Mouse (Mus musculus) cortical plate, adult 2 months (tissue): ENCODE measurements at regions not wholly inside any gene's neighbourhood (a gene's known extent, or its start where the extent isn't known, plus 50 kb on each side); places are given as distances from the start of the nearest gene placed in this dataset.

ENCODE experiments used
- H3K27ac ChIP-seq: fragments of 200-500 bp; 2 replicates; pipeline ENCODE4 v1.5.1; 2012; ENCODE audit warnings: low read length, control low read depth, inconsistent platforms; ENCODE audit not compliant: insufficient read depth
- H3K4me1 ChIP-seq: fragments of 200-500 bp; 2 replicates; pipeline ENCODE4 v1.6.1; 2011; ENCODE audit warnings: low read length; ENCODE audit not compliant: control insufficient read depth, insufficient read depth
- H3K4me3 ChIP-seq: fragments of 200-500 bp; 2 replicates; pipeline ENCODE4 v1.5.1; 2011; ENCODE audit warnings: mild to moderate bottlenecking, low read length, control low read depth; ENCODE audit not compliant: insufficient read depth
- CTCF ChIP-seq: fragments of 200-500 bp; IDR thresholded peaks from 2 replicates; pipeline ENCODE4 v1.5.1; 2011; ENCODE audit warnings: mild to moderate bottlenecking, control low read depth, low read length; ENCODE audit not compliant: insufficient read depth; ENCODE audit errors: extremely low read depth
- POLR2A ChIP-seq: fragments of 200-500 bp; IDR thresholded peaks from 2 replicates; pipeline ENCODE4 v1.6.1; 2011; ENCODE audit warnings: mild to moderate bottlenecking, low read length, control low read depth; ENCODE audit not compliant: insufficient read depth; ENCODE audit errors: extremely low read depth

- Histone ChIP-seq H3K27ac (no peak overlapping the region), H3K4me1 (no peaks in the 10 kb centered on the region), H3K4me3 (no peak overlapping the region)
- TF ChIP-seq POLR2A = no peak
- TF ChIP-seq CTCF = no peak
Measured at GRCm38 (mm10) chr14:114969020-114969419, 123.0 kb upstream of the Gpc5 start.

GRCm38 (mm10) chr14:114981120-114981519, 110.9 kb upstream of the Gpc5 start:
- Histone ChIP-seq H3K4me3 (no peak overlapping the region), H3K27ac (no peak overlapping the region), H3K4me1 (no peaks in the 10 kb centered on the region)
- TF ChIP-seq POLR2A (no peak), CTCF (no peak)

DNA sequence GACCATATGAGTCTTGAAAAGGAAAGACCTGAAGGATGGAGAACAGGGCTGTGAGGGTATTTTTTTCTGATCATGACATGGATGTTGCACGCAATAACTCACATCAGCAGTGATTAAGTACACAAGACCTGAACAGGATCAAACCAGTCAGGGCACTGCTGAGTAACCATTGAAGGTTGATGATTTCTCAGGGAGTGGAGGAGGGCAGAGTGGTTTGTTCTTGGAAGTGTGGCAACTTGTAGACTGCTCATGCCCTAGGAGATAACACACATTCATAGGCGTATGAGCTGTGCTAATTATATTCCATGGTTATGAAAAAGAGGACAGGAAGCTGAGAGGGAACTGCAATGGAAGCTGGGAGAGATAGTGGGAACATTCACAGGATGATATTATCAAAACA, 88.8 kb upstream of the Gpc5 start:
- H3K4me3 ChIP-seq = no peak overlapping the region
- H3K27ac ChIP-seq = no peak overlapping the region
- no peak for TF ChIP-seq CTCF
- TF ChIP-seq POLR2A = no peak
- no peaks in the 10 kb centered on the region for H3K4me1 ChIP-seq

DNA sequence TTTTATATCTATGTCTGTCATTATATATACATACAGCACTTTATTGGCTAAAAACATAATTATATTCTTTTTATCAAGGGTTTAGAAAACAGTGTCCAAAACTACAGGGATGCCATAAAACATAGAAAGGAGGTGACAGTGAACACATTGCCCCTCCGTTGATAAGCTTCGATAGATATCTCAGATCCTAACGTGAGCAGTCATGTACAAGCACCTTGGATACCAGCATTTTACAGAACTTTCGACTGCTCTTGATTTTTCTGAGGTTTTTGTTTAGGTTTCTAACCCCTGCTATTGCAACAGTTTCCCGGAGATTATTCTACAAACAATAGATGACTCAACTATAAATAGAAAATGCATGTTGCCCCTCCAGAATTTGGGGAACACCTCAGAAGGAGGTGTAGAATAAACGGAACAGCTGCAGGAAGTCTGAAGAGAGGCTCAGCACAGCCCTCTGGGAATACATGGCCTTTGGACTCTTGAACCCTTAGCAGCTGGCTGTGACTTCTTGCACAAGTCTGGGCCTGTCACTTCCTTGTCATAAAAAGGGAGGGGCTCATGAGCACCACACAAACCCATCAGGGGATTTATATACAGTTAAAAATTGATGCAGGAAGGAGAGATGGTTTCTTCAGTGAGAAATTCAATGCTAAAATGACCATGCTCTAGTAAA, 87.1 kb upstream of the Gpc5 start:
- no peak overlapping the region for H3K27ac ChIP-seq
- no peaks in the 10 kb centered on the region for H3K4me1 ChIP-seq
- no peak for TF ChIP-seq POLR2A
- TF ChIP-seq CTCF = no peak
- no peak overlapping the region for H3K4me3 ChIP-seq

DNA sequence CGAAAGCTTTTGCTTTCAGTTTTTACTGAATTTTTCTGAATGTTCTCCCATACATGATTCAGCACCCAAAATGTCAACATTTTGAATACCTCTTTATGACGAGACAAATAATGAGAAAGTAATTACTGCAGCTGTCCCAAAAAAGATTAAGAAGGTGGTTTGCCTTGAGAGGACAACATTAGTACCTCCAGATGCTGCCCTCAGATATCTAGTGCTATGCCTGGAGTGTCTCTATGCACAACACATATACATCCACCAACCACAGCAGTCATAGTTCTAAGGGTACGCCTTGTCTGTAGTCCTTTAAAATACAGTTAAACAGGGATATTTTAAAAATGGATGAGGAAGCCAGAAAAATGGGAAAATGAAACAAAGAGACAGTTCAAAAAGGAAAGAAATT, 81.1 kb upstream of the Gpc5 start:
- Histone ChIP-seq H3K27ac (no peak overlapping the region), H3K4me3 (no peak overlapping the region), H3K4me1 (no peaks in the 10 kb centered on the region)
- TF ChIP-seq CTCF (no peak), POLR2A (no peak)

DNA sequence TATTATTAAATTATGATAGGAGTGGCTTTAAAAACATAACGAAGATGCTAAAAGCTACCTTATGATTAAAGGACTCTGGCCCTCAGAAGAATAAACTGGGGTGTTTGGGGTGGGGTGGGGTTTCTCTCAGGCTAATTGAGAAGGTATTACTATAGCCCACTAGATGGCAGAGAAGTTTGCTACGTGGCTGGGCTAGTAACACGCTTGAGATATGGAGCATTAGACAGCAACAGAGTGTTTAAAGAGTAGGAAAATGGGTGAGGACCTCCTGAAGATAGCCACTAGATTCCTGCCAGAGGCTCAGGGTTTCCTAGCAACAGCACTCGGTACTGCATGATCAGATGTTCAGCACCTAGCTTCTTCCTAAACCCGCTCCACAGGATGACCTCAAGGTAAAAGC, 76.7 kb upstream of the Gpc5 start:
- Histone ChIP-seq H3K27ac (no peak overlapping the region), H3K4me3 (no peak overlapping the region), H3K4me1 (no peaks in the 10 kb centered on the region)
- TF ChIP-seq CTCF (no peak), POLR2A (no peak)

- Histone ChIP-seq H3K27ac (no peak overlapping the region), H3K4me3 (peak overlapping the region; percentile 11), H3K4me1 (no peaks in the 10 kb centered on the region)
- TF ChIP-seq POLR2A (no peak), CTCF (peak; percentile 80)
Measured at GRCm38 (mm10) chr14:115017410-115018153, 74.4 kb upstream of the Gpc5 start.

DNA sequence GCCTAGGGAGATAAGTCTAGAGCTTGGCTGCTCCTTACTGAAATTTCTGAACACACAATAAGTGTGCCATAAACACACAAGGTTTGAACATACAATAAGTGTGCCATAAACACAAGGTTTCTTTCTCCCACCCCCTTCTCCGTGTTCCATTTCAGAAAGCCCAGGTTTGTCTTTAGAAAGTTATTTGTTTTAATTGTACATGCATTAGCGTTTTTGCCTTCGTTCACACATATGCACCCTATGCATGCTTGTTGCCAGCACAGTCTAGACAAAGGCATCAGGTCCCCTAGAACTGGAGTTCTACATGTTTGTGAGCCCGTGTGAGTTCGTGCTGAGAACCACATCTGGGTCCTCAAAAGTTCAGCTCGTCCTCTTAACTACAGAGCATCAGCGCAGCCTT, 64.0 kb upstream of the Gpc5 start:
- Histone ChIP-seq H3K4me1 (no peaks in the 10 kb centered on the region), H3K4me3 (no peak overlapping the region), H3K27ac (no peak overlapping the region)
- TF ChIP-seq CTCF (no peak), POLR2A (no peak)

GRCm38 (mm10) chr14:115031734-115032133, 60.3 kb upstream of the Gpc5 start:
- no peak for TF ChIP-seq POLR2A
- Histone ChIP-seq H3K27ac (no peak overlapping the region), H3K4me3 (no peak overlapping the region), H3K4me1 (no peaks in the 10 kb centered on the region)

- H3K4me1 ChIP-seq = no peaks in the 10 kb centered on the region
- H3K27ac ChIP-seq = no peak overlapping the region
- H3K4me3 ChIP-seq = no peak overlapping the region
- no peak for TF ChIP-seq CTCF
- TF ChIP-seq POLR2A = no peak
Measured at GRCm38 (mm10) chr14:115033375-115033969, 58.5 kb upstream of the Gpc5 start.
